Mouse (Mus musculus) lung, embryonic 14.5 days (tissue): Measurements from ENCODE around the gene Glo1. TPM values are rescaled to one million over a fixed set of nuclear protein-coding genes. Genes with fewer than 3 reads are reported as not detected.

ENCODE experiments used
- ATAC-seq: fragments of 200-750 bp; cut with Nextera tagmentation; 2 replicates; pipeline ENCODE4 v1.8.0; 2017; ENCODE audit warnings: mild to moderate bottlenecking, moderate TSS enrichment, moderate library complexity; ENCODE audit not compliant: insufficient read depth
- DNase-seq: peaks from one replicate; pipeline ENCODE4 v3.0.0-alpha.2; 2015
- H3K27ac ChIP-seq: fragments of 300-500 bp; sonication (generic); 2 replicates; pipeline ENCODE4 v1.5.1; 2014; ENCODE audit warnings: low read depth, mild to moderate bottlenecking, moderate library complexity
- H3K27me3 ChIP-seq: fragments of 300-500 bp; sonication (generic); 2 replicates; pipeline ENCODE4 v1.6.1; 2014; ENCODE audit warnings: low read length, control low read depth; ENCODE audit not compliant: insufficient read depth
- H3K36me3 ChIP-seq: fragments of 300-500 bp; sonication (generic); 2 replicates; pipeline ENCODE4 v1.6.1; 2014; ENCODE audit warnings: control low read depth; ENCODE audit not compliant: insufficient read depth
- H3K4me1 ChIP-seq: fragments of 300-500 bp; sonication (generic); 2 replicates; pipeline ENCODE4 v1.6.1; 2014; ENCODE audit warnings: antibody characterized with exemption, control low read depth; ENCODE audit not compliant: insufficient read depth
- H3K4me2 ChIP-seq: fragments of 300-500 bp; sonication (generic); 2 replicates; pipeline ENCODE4 v1.6.1; 2014; ENCODE audit warnings: mild to moderate bottlenecking
- H3K4me3 ChIP-seq: fragments of 300-500 bp; sonication (generic); 2 replicates; pipeline ENCODE4 v1.5.1; 2014; ENCODE audit warnings: low read depth, low read length
- H3K9ac ChIP-seq: fragments of 300-500 bp; sonication (generic); 2 replicates; pipeline ENCODE4 v1.6.1; 2014
- H3K9me3 ChIP-seq: fragments of 300-500 bp; sonication (generic); 2 replicates; pipeline ENCODE4 v1.6.1; 2016; ENCODE audit warnings: low read depth, low read length, control low read depth
- CTCF ChIP-seq: IDR thresholded peaks from 2 replicates; pipeline ENCODE4 v1.5.1; 2016; ENCODE audit warnings: antibody characterized with exemption, low read depth
- WGBS: fragments of 180-500 bp; shearing (Covaris S2); extraction: QIAGEN DNeasy Blood & Tissue Kit; methylation state at CpG from one replicate; pipeline ENCODE4 v1.1.7; 2014; 5-methylcytosine and 5-hydroxymethylcytosine counted together
- polyA plus RNA-seq: library from polyadenylated mRNA; unstranded; fragments of >200 nt; fragmentation: Nextera tagmentation; extraction: Ambion mirVana; gene quantifications from 2 replicates; pipeline ENCODE4 v1.2.1, GENCODE M21; 2014

Gene Glo1
- polyA plus RNA-seq, 1 experiment from 2014 or later, result 234 TPM

DNA sequence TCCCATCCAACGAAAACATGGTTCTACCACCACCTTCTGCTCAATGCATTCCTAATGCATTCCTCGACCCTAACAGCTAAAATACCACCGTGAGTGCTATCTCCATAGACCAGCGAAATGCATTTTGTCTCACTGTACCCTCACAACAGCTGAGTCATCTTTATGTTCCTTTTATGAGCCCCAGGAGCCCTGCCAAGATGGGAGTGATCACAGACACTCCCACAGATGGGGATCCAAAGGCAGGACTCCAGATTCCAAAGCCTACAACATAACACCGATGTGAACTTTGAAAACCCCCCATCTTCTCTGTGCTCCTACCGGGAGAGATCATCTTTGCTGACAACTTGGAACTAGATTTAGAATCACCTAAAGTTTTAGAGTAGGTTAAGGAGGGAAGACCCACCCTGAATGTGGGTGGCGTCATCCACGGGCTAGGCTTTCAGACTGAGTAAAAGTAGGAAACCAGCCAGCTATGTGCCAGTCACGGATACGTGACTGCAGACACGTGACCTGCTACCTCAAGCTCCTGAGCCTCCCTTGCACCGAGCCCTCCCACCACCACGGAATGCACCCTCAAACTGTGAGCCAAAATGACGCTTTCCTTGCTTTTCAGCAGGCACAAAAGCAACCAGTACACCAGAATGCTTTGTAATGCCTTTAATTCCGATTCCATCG is 17.2 kb downstream of the Glo1 start:
- 0 out of 2 replicates have a peak, but pooled peaks cover 5% of the 10 kb centered on the region for H3K36me3 ChIP-seq
- H3K27ac ChIP-seq, result no peak overlapping the region
- ATAC-seq (no peak), DNase-seq (peak; percentile 60)
- H3K4me2 ChIP-seq, result peak overlapping the region; percentile 10; the same call in 1 of the 2 replicates
- H3K4me3 ChIP-seq, result no peak overlapping the region
- H3K9me3 ChIP-seq, result no peaks in the 10 kb centered on the region
- WGBS, result 80% methylated on average over 16 of the region's 16 CpGs
- peaks cover 7% of the 10 kb centered on the region for H3K4me1 ChIP-seq
- no peak overlapping the region for H3K9ac ChIP-seq
- no peaks in the 10 kb centered on the region for H3K27me3 ChIP-seq
- no peak for TF ChIP-seq CTCF

DNA sequence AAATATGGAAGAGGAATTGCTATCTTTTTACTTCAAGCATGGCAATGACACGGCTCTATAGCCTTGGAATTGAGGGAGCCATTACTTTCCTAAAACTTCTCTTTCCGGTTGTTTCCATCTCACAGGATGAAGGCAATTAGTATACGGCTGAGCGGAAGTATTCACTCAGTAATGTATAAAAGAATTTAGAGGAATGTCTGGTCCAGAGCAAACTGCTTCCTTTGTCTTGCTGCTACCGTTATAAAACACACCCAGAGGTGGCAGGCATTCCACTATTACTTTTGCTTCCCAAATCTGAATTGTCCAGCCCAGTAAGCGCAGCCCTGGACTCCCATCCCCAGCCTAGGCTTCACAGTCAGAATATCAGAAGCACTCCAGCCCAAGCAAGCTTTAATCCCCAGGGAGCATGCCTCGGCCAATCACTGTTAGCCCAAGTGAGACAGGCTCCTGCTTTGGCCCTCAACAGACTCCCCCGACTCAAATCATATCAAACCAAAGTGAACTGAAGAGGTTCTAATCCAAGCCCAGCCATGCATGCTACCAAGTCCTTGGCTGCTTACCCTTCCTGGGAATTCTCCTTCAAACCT is 18.7 kb downstream of the Glo1 start:
- H3K4me2 ChIP-seq, result no peak overlapping the region
- peaks cover 7% of the 10 kb centered on the region for H3K4me1 ChIP-seq
- no peak overlapping the region for H3K9ac ChIP-seq
- DNase-seq, result peak; percentile 13
- H3K27ac ChIP-seq, result no peak overlapping the region
- H3K9me3 ChIP-seq, result no peaks in the 10 kb centered on the region
- H3K4me3 ChIP-seq, result no peak overlapping the region
- TF ChIP-seq CTCF, result no peak
- no peaks in the 10 kb centered on the region for H3K27me3 ChIP-seq
- peaks cover 10% of the 10 kb centered on the region for H3K36me3 ChIP-seq
- WGBS, result 72% methylated on average over 8 of the region's 8 CpGs
- no peak for ATAC-seq

DNA sequence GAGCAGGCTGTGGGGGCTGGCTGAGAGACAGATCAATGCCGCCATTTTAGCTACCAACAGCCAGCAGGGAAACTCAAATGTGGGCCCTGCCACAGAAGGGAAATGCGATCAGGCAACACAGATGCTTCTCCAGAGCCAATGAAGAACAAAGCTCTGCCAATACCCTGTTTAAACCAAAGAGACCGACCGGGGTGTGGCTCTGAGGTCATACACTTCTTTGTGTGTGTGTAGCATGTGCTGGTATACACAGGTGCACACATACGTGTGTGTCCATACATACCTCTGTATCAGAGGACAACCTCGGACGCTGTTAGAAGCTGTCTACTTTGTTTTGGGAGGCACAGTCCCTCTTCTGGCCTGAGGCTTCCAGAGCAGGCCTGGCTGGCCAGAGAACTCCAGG is 19.3 kb downstream of the Glo1 start:
- Histone ChIP-seq H3K27ac (no peak overlapping the region), H3K4me2 (no peak overlapping the region), H3K36me3 (peaks cover 16% of the 10 kb centered on the region), H3K9me3 (no peaks in the 10 kb centered on the region), H3K9ac (no peak overlapping the region), H3K4me3 (no peak overlapping the region), H3K4me1 (peaks cover 7% of the 10 kb centered on the region), H3K27me3 (no peaks in the 10 kb centered on the region)
- TF ChIP-seq CTCF, result no peak
- DNase-seq, result no peak
- 94% methylated on average over 7 of the region's 7 CpGs for WGBS
- no peak for ATAC-seq

DNA sequence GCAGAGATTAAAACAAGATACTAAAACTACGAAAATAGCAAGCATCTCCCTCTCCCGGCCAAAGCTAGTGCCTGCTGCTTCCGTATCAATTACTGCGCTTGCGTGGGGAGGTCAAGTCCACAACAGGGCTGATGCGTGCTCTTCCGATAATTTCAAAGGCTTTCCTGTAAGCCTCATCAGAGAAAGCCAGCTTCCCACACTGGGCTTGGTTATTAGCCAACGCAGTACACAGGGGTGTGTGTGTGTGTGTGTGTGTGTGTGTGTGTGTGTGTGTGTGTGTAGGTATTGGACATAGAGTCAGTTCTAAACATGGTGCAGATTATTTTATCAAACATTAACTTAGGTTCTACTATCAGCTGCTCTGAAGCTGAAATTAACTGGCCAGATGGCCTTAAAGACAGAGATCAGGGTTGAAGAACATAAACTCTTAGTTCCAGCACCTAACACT is 20.0 kb downstream of the Glo1 start:
- no peak overlapping the region for H3K4me3 ChIP-seq
- no peak for TF ChIP-seq CTCF
- H3K9me3 ChIP-seq, result no peaks in the 10 kb centered on the region
- DNase-seq (no peak), ATAC-seq (no peak)
- no peak overlapping the region for H3K27ac ChIP-seq
- H3K4me1 ChIP-seq, result peaks cover 7% of the 10 kb centered on the region
- 95% methylated on average over 8 of the region's 8 CpGs for WGBS
- no peaks in the 10 kb centered on the region for H3K27me3 ChIP-seq
- peaks cover 23% of the 10 kb centered on the region for H3K36me3 ChIP-seq
- H3K4me2 ChIP-seq, result no peak overlapping the region
- H3K9ac ChIP-seq, result no peak overlapping the region

- Histone ChIP-seq H3K27me3 (no peaks in the 10 kb centered on the region), H3K4me1 (peaks cover 4% of the 10 kb centered on the region), H3K4me3 (no peak overlapping the region), H3K27ac (no peak overlapping the region), H3K4me2 (no peak overlapping the region), H3K36me3 (peaks cover 25% of the 10 kb centered on the region), H3K9ac (no peak overlapping the region), H3K9me3 (no peaks in the 10 kb centered on the region)
- no peak for ATAC-seq
- TF ChIP-seq CTCF, result no peak
- DNase-seq, result no peak
- 90% methylated on average over 11 of the region's 11 CpGs for WGBS
Measured at GRCm38 (mm10) chr17:30606206-30606605, 20.5 kb downstream of the Glo1 start.

- Histone ChIP-seq H3K4me3 (no peak overlapping the region), H3K9me3 (no peaks in the 10 kb centered on the region), H3K27me3 (no peaks in the 10 kb centered on the region), H3K27ac (no peak overlapping the region), H3K36me3 (peaks cover 36% of the 10 kb centered on the region), H3K4me2 (no peak overlapping the region), H3K4me1 (peaks cover 3% of the 10 kb centered on the region; the same call in 1 of the 2 replicates), H3K9ac (no peak overlapping the region)
- no peak for DNase-seq
- 87% methylated on average over 5 of the region's 5 CpGs for WGBS
- no peak for TF ChIP-seq CTCF
- ATAC-seq, result no peak
Measured at GRCm38 (mm10) chr17:30605001-30605400, 21.7 kb downstream of the Glo1 start.

DNA sequence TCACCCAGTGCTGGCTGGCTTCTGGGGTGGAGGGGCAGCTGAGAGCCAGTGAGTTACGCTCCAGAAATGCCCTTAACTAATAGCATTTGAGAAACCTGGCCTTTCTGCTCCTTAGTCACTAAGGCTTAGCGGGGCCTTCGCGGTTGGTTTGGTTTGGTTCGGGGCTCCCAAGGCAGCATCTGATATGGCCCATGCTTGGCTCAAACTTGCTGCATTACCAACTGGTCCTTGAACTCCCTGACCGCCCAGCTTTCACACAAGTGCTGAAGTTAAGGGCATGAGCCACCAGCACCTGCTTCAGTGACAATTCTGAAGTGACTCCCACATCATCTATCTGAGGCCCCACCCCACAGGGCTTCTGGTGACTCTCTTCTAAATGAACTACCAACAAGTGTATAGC is 22.4 kb downstream of the Glo1 start:
- Histone ChIP-seq H3K27ac (no peak overlapping the region), H3K27me3 (no peaks in the 10 kb centered on the region), H3K9ac (no peak overlapping the region), H3K36me3 (peaks cover 37% of the 10 kb centered on the region), H3K4me3 (no peak overlapping the region), H3K9me3 (no peaks in the 10 kb centered on the region), H3K4me2 (no peak overlapping the region), H3K4me1 (peaks cover 3% of the 10 kb centered on the region; the same call in 1 of the 2 replicates)
- TF ChIP-seq CTCF, result no peak
- DNase-seq (no peak), ATAC-seq (no peak)
- 92% methylated on average over 6 of the region's 6 CpGs for WGBS
